Comparison of ENCODE assay signal across 21 mouse cellular contexts in the genomic region with DNA sequence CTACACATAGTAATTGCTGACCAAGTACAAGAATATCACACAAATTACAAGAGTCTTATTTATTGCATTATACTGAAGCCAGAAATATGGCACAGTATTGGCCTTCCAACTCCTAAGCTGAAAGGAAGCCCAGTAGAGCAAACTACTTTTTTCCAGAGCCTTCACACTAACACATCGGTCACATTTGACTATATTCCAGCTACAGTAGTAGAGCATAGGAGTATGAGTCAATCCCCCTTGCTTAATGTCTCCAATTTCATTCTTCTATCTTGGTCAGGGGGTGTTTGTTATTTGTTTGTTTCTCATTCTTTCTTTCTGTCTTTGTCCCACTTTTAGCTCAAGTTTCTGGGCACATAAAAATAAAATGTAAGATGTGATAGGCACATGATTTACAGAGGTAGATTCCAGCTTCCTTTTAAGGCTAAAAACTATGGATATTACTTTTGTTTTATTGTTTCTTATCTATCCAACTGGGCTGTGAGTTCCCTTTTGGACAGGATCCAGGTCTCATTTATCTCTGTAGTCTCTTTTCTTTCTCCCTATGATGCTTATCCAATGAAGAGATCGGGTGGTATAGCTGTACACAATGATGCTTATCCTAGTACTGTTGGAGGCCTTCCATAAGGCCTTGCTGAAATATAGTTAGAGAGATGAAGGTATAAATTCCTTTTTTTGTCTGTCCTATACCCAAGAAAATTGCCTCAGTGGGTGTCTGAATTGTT.
"Had no signal": no experiment of that assay in that cellular context is flagged by ENCODE, and none has a peak within 500 bp of the region (broad histone marks: within the 10 kb centered on the region; RNA-seq: fewer than 3 reads in every experiment).

No protein-coding gene starts in this region.

- H3K36me3 ChIP-seq: intestine, embryonic 15.5 days; limb, embryonic 10.5 days; limb, embryonic 13.5 days; liver, embryonic 12.5 days; liver, embryonic 15.5 days; midbrain, embryonic 10.5 days; midbrain, embryonic 13.5 days; neural tube, embryonic 13.5 days; stomach, embryonic 15.5 days had no signal

- H3K27me3 ChIP-seq: intestine, embryonic 15.5 days; limb, embryonic 13.5 days; liver, embryonic 12.5 days; liver, embryonic 15.5 days; megakaryocyte, embryonic 14.5 days; midbrain, embryonic 13.5 days; neural tube, embryonic 13.5 days; stomach, embryonic 15.5 days had no signal

- ATAC-seq: intestine, embryonic 15.5 days; liver, embryonic 12.5 days; midbrain, embryonic 13.5 days; midbrain, embryonic 16.5 days had no signal

- H3K4me2 ChIP-seq: intestine, embryonic 15.5 days; limb, embryonic 13.5 days; liver, embryonic 12.5 days; liver, embryonic 15.5 days; midbrain, embryonic 13.5 days; neural tube, embryonic 13.5 days; stomach, embryonic 15.5 days had no signal

- H3K9me3 ChIP-seq: intestine, embryonic 15.5 days; limb, embryonic 10.5 days; limb, embryonic 13.5 days; liver, embryonic 12.5 days; liver, embryonic 15.5 days; megakaryocyte, embryonic 14.5 days; midbrain, embryonic 10.5 days; midbrain, embryonic 13.5 days; neural tube, embryonic 13.5 days; stomach, embryonic 15.5 days had no signal

- H3K9ac ChIP-seq: intestine, embryonic 15.5 days; limb, embryonic 13.5 days; liver, embryonic 12.5 days; liver, embryonic 15.5 days; midbrain, embryonic 13.5 days; neural tube, embryonic 13.5 days; stomach, embryonic 15.5 days had no signal

- H3K27ac ChIP-seq: intestine, embryonic 15.5 days; limb, embryonic 10.5 days; limb, embryonic 13.5 days; liver, embryonic 12.5 days; liver, embryonic 15.5 days; midbrain, embryonic 10.5 days; midbrain, embryonic 13.5 days; neural tube, embryonic 13.5 days; stomach, embryonic 15.5 days had no signal

- DNase-seq: kidney, adult 11 months; kidney, adult 9 months; kidney, postnatal 25 days; liver; lung, postnatal 36 days; retina, postnatal 1 day; right cerebral cortex, postnatal 25 days; spleen, adult 18-20 months; thymus, postnatal 25 days had no signal

- H3K4me3 ChIP-seq: intestine, embryonic 15.5 days; limb, embryonic 10.5 days; limb, embryonic 13.5 days; liver, embryonic 12.5 days; liver, embryonic 15.5 days; megakaryocyte, embryonic 14.5 days; midbrain, embryonic 10.5 days; midbrain, embryonic 13.5 days; myocyte; neural tube, embryonic 13.5 days; stomach, embryonic 15.5 days had no signal

- H3K4me1 ChIP-seq: intestine, embryonic 15.5 days; limb, embryonic 10.5 days; limb, embryonic 13.5 days; midbrain, embryonic 10.5 days; midbrain, embryonic 13.5 days; neural tube, embryonic 13.5 days; stomach, embryonic 15.5 days had no signal
